Mouse (Mus musculus) neutrophil, adult 5-6 weeks (primary cell): ENCODE data around the gene Tmem204. TPM values are rescaled to one million over a fixed set of nuclear protein-coding genes. Genes with fewer than 3 reads are reported as not detected.

Experiments
- ATAC-seq: fragments of 151-379, 151-347 bp; 2 replicates; pipeline ENCODE4 v1.8.0; 2017; ENCODE audit warnings: mild to moderate bottlenecking, moderate TSS enrichment; ENCODE audit not compliant: insufficient number of reproducible peaks, poor library complexity, low FRiP score, severe bottlenecking; ENCODE audit errors: extremely low read depth
- total RNA-seq: library from RNA; stranded (forward); fragments of 200-1000 nt; gene quantifications from 2 replicates; pipeline ENCODE4 v1.2.3, GENCODE M21; 2017

Tmem204 gene
- total RNA-seq, 1 experiment from 2014 or later = not detected

DNA sequence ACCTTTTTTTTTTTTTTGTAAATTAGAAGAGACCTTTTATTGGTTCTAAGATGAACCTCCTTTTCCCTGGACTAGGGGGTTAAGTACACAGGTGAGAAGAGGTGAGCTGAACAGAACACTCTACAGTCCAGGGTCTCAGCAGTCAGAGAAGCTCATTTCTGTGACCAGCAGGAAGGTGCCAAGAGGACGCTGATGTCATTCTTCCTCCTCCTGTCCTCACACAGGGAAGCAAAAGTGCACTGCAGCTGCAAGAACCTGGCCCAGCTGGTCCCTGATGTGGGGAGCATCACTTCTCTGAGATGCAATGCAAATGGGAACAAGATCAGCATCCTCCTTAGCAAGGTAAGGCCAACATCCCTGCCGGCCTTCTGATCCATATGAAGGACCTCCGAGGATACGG, 38.1 kb downstream of the Tmem204 start:
- peak; percentile 10; the same call in 1 of the 2 replicates for ATAC-seq

DNA sequence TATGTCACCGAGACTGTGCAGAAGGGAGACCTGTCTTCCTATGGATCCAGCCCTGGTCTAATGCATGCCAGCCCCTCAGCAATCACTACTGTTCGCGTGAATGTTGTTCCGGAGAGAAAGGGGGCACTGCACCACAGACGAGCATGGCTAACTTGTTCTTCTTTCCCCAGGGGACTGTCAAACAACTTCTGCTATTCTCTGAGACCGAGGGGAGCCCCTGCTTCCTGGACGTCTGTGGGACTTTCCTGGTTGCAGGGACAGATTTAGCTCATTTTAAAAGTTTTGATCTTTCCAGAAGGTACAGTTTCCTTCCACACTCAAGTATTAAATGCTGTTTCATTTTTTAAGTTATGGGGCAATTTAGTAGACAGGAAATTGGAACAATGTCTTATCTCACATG, 38.5 kb downstream of the Tmem204 start:
- ATAC-seq = peak; percentile 76

GRCm38 (mm10) chr17:25036183-25036582, 47.2 kb downstream of the Tmem204 start:
- ATAC-seq = peak; percentile 56; the same call in 1 of the 2 replicates

DNA sequence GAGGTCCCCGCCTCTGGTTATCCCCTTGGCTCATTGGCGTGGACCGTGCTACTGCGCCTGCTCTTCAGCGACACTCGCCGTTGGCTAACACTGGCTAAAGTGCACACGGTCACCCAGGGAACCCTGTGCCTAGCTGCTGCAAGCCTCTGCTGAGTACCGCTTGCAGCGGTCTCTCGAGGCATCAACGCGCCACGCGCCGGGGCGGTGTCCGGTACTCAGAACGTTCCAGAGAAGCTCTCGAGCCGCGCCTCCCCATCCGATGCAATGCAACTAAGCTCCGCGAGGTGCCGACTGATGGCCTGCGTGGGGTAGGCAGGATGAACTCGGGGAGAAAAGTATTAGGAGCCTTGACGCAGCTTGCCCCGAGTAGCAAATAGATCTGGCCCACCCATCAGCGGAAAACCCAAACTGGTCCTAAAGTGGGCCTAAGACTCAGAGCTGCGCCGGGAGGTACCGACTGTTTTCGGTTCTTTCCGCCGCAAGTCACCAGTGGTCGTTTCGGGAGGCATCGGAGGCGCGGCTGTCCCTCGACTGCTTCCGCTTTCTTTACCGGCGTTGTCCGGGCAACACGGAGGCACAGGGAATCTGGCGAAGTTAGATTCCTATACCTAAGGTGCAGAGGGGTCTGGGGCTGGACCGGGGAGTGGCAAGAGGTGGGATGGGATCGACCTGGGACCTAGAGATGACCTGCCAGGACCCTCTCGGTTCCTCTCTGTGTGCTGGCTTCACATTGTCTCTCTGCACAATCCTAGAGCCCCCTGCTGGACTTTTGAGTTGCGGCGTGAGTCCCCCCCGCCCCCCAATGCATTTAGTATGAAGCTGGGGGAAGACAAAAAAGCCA, 66.9 kb downstream of the Tmem204 start:
- ATAC-seq = peak; percentile 18; the same call in 1 of the 2 replicates

GRCm38 (mm10) chr17:25015655-25016291, 67.6 kb downstream of the Tmem204 start, which contains the start of the genes Cramp1l and Ift140:
Gene Cramp1l, minus strand, starts transcription at chr17:25015788.
Gene Ift140, plus strand, starts transcription at chr17:25016085.
- peak; percentile 91 for ATAC-seq

- no peak for ATAC-seq
These were observed 68.4 kb downstream of the Tmem204 start for GRCm38 (mm10) chr17:25014841-25015570.

- ATAC-seq = 0 out of 2 replicates have a peak, but pooled peaks have one; percentile 6
These were observed 69.5 kb downstream of the Tmem204 start for GRCm38 (mm10) chr17:25013606-25014501.

Other genes starting within 250 kb of the Tmem204 start
- 17.9 and 28.0 TPM in 2 replicates for gene Hagh, start 243.4 kb downstream of the Tmem204 start, total RNA-seq
- gene Fahd1, start 233.2 kb downstream of the Tmem204 start, total RNA-seq = 2.9 and 4.0 TPM in 2 replicates
- gene Igfals, start 217.6 kb downstream of the Tmem204 start, total RNA-seq = not detected in 2 replicates
- 26.3 and 32.4 TPM in 2 replicates for gene Nubp2, start 197.2 kb downstream of the Tmem204 start, total RNA-seq
- 19.7 and 24.6 TPM in 2 replicates for gene Spsb3, start 196.9 kb downstream of the Tmem204 start, total RNA-seq
- gene Eme2, start 188.5 kb downstream of the Tmem204 start, total RNA-seq = 26.3 and 30.2 TPM in 2 replicates
- 9.4 and 15.3 TPM in 2 replicates for gene Mrps34, start 188.5 kb downstream of the Tmem204 start, total RNA-seq
- 26.1 and 34.3 TPM in 2 replicates for gene Nme3, start 187.1 kb downstream of the Tmem204 start, total RNA-seq
- gene Mapk8ip3, start 146.6 kb downstream of the Tmem204 start, total RNA-seq = 115 and 127 TPM in 2 replicates
- 20.0 and 20.6 TPM in 2 replicates for gene Jpt2, start 122.9 kb downstream of the Tmem204 start, total RNA-seq
- 18.3 and 20.7 TPM in 2 replicates for gene Cramp1l, start 67.8 kb downstream of the Tmem204 start, total RNA-seq
- 40.9 and 48.3 TPM in 2 replicates for gene Ift140, start 67.5 kb downstream of the Tmem204 start, total RNA-seq
- gene Telo2, start 32.4 kb upstream of the Tmem204 start, total RNA-seq = 17.4 and 19.6 TPM in 2 replicates
- gene Ptx4, start 37.2 kb upstream of the Tmem204 start, total RNA-seq = not detected in 2 replicates
- 21.5 and 25.0 TPM in 2 replicates for gene Clcn7, start 49.8 kb upstream of the Tmem204 start, total RNA-seq
- 0.12 TPM in 1 of 2 replicates, not detected in the other for gene Ccdc154, start 78.9 kb upstream of the Tmem204 start, total RNA-seq
- gene Gm38655, start 91.9 kb upstream of the Tmem204 start, total RNA-seq = not detected in 2 replicates
- 6.8 TPM in 2 replicates for gene BC003965, start 101.0 kb upstream of the Tmem204 start, total RNA-seq
- 20.4 and 23.8 TPM in 2 replicates for gene Unkl, start 104.8 kb upstream of the Tmem204 start, total RNA-seq
- 14.4 and 19.4 TPM in 2 replicates for gene Gnptg, start 156.5 kb upstream of the Tmem204 start, total RNA-seq
- gene Tsr3, start 156.6 kb upstream of the Tmem204 start, total RNA-seq = 19.8 and 20.5 TPM in 2 replicates
- gene Baiap3, start 172.8 kb upstream of the Tmem204 start, total RNA-seq = 5.4 and 7.8 TPM in 2 replicates
- gene Ube2i, start 191.0 kb upstream of the Tmem204 start, total RNA-seq = 303 and 329 TPM in 2 replicates
- gene Prss34, start 214.8 kb upstream of the Tmem204 start, total RNA-seq = 0.58 TPM in 1 of 2 replicates, not detected in the other
- gene Prss28, start 225.1 kb upstream of the Tmem204 start, total RNA-seq = not detected in 2 replicates
- gene Prss29, start 235.1 kb upstream of the Tmem204 start, total RNA-seq = not detected in 2 replicates